Mouse (Mus musculus) layer of hippocampus, adult 11-12 months (tissue): ENCODE results near the gene Padi6.

Experiments used
- DNase-seq: peaks from one replicate; pipeline ENCODE4 v3.0.0; 2022; ENCODE audit warnings: low spot score

Gene Padi6

GRCm38 (mm10) chr4:140742543-140742942, at the start of gene Padi6:
Gene Padi6 (minus strand): TSS chr4:140742643.
- no peak for DNase-seq

GRCm38 (mm10) chr4:140791071-140791470, 48.6 kb upstream of the Padi6 start:
- DNase-seq = no peak

GRCm38 (mm10) chr4:140789983-140790382, 47.5 kb upstream of the Padi6 start:
- DNase-seq = no peak

GRCm38 (mm10) chr4:140788983-140789382, 46.5 kb upstream of the Padi6 start:
- DNase-seq = peak; percentile 55

- no peak for DNase-seq
These were observed 45.8 kb upstream of the Padi6 start for GRCm38 (mm10) chr4:140788264-140788663.

- no peak for DNase-seq
These were observed 45.0 kb upstream of the Padi6 start for GRCm38 (mm10) chr4:140787414-140787813.

- no peak for DNase-seq
These were observed 42.8 kb upstream of the Padi6 start for GRCm38 (mm10) chr4:140785217-140785616.

GRCm38 (mm10) chr4:140784292-140784945, 42.0 kb upstream of the Padi6 start:
- no peak for DNase-seq

- DNase-seq = no peak
These were observed 40.4 kb upstream of the Padi6 start for GRCm38 (mm10) chr4:140782821-140783220.

GRCm38 (mm10) chr4:140780507-140780906, 38.1 kb upstream of the Padi6 start:
- DNase-seq = no peak

- peak; percentile 11 for DNase-seq
These were observed 37.5 kb upstream of the Padi6 start for GRCm38 (mm10) chr4:140779803-140780397.

GRCm38 (mm10) chr4:140776623-140777022, 34.2 kb upstream of the Padi6 start:
- DNase-seq = no peak

GRCm38 (mm10) chr4:140775876-140776275, 33.4 kb upstream of the Padi6 start:
- DNase-seq = no peak

GRCm38 (mm10) chr4:140774893-140775292, 32.5 kb upstream of the Padi6 start:
- DNase-seq = no peak

GRCm38 (mm10) chr4:140774025-140774800, 31.8 kb upstream of the Padi6 start, which contains the start of gene Padi4:
Gene Padi4 (minus strand): TSS chr4:140774236.
- DNase-seq = no peak

GRCm38 (mm10) chr4:140771091-140771490, 28.6 kb upstream of the Padi6 start:
- no peak for DNase-seq

GRCm38 (mm10) chr4:140770433-140770832, 28.0 kb upstream of the Padi6 start:
- DNase-seq = no peak

- DNase-seq = no peak
These were observed 26.5 kb upstream of the Padi6 start for GRCm38 (mm10) chr4:140768973-140769372.

GRCm38 (mm10) chr4:140765936-140766335, 23.5 kb upstream of the Padi6 start:
- DNase-seq = no peak

GRCm38 (mm10) chr4:140763158-140763557, 20.7 kb upstream of the Padi6 start:
- peak; percentile 41 for DNase-seq

GRCm38 (mm10) chr4:140761601-140762000, 19.2 kb upstream of the Padi6 start:
- no peak for DNase-seq

- no peak for DNase-seq
These were observed 13.4 kb upstream of the Padi6 start for GRCm38 (mm10) chr4:140755811-140756210.

GRCm38 (mm10) chr4:140753366-140753765, 10.9 kb upstream of the Padi6 start:
- DNase-seq = no peak
